8 mouse cellular contexts compared by ENCODE assay signal in genomic region chr12:101007968-101008481, GRCm38 (mm10). TPM values are rescaled to one million over a fixed set of nuclear protein-coding genes. Genes with fewer than 3 reads are reported as not detected.
DNase-seq lines count a peak whose midpoint lies in the region; ATAC-seq and TF ChIP-seq lines count a peak whose summit lies in the region.

No protein-coding gene starts in this region.

- TF ChIP-seq EP300 in lung, postnatal 0 days (IDR thresholded peaks at IDR 0.05), result no peak

- H3K27me3 ChIP-seq in lung, postnatal 0 days (replicated peaks; ENCODE audit: insufficient read depth, low read length), result no peaks in the 10 kb centered on the region
- no peaks in the 10 kb centered on the region for H3K27me3 ChIP-seq in forebrain, embryonic 14.5 days (replicated peaks; ENCODE audit: control insufficient read depth, insufficient read depth, low read length)

- no peak overlapping the region for H3K9ac ChIP-seq in lung, postnatal 0 days (replicated peaks; ENCODE audit: low read depth)
- H3K9ac ChIP-seq in forebrain, embryonic 14.5 days (ENCODE audit: low read length), result peak overlapping the region; percentile 43; the same call in 1 of the 2 replicates

- H3K4me1 ChIP-seq in lung, postnatal 0 days (ENCODE audit: insufficient read depth, low read depth, low read length), result peaks cover 7% of the 10 kb centered on the region; the same call in 1 of the 2 replicates
- peaks cover 23% of the 10 kb centered on the region for H3K4me1 ChIP-seq in bone marrow, adult 2 months (ENCODE audit: control insufficient read depth, insufficient read depth, low read length)
- H3K4me1 ChIP-seq in forebrain, embryonic 14.5 days (ENCODE audit: control insufficient read depth, insufficient read depth, low read length), result peaks cover 51% of the 10 kb centered on the region

- no peaks in the 10 kb centered on the region for H3K36me3 ChIP-seq in lung, postnatal 0 days (ENCODE audit: insufficient read depth, low read length)
- H3K36me3 ChIP-seq in forebrain, embryonic 14.5 days (ENCODE audit: control insufficient read depth, insufficient read depth, low read length), result no peaks in the 10 kb centered on the region

- H3K27ac ChIP-seq in lung, postnatal 0 days (ENCODE audit: low read length), result peak overlapping the region; percentile 4; the same call in 1 of the 2 replicates
- H3K27ac ChIP-seq in bone marrow, adult 2 months (ENCODE audit: control insufficient read depth, insufficient read depth, low read depth, low read length, poor library complexity), result peak overlapping the region; percentile 24
- peak overlapping the region; percentile 58; the same call in 1 of the 2 replicates for H3K27ac ChIP-seq in forebrain, embryonic 14.5 days (ENCODE audit: low read depth, low read length)

- DNase-seq in lung, postnatal 0 days (ENCODE audit: low spot score), result no peak
- no peak for DNase-seq in lung, postnatal 4 days
- DNase-seq in forebrain, embryonic 14.5 days (ENCODE audit: low spot score), result no peak
- peak; percentile 52 to 65 for DNase-seq in left cerebral cortex, adult 18-20 months (ENCODE audit: low spot score in 2 of 2)
- DNase-seq in skeletal muscle tissue, adult 2 months (ENCODE audit: low read depth, low spot score), result peak; percentile 93
- DNase-seq in urinary bladder, postnatal 14 days (ENCODE audit: low spot score), result no peak
- no peak for DNase-seq in kidney, adult 11 months

- no peak for TF ChIP-seq POLR2A in bone marrow, adult 2 months (IDR thresholded peaks at IDR 0.05; ENCODE audit: borderline replicate concordance, control insufficient read depth, low read depth, low read length)

- no peak overlapping the region for H3K4me3 ChIP-seq in lung, postnatal 0 days (ENCODE audit: low read depth, low read length)
- H3K4me3 ChIP-seq in bone marrow, adult 2 months (replicated peaks; ENCODE audit: control insufficient read depth, low read depth, low read length), result no peak overlapping the region
- H3K4me3 ChIP-seq in forebrain, embryonic 14.5 days (ENCODE audit: low read depth, low read length), result no peak overlapping the region

- no peak for TF ChIP-seq CTCF in lung, postnatal 0 days (IDR thresholded peaks at IDR 0.05)
- TF ChIP-seq CTCF in bone marrow, adult 2 months (IDR thresholded peaks at IDR 0.05; ENCODE audit: control insufficient read depth, insufficient read depth, low read length), result no peak

- no peak overlapping the region for H3K4me2 ChIP-seq in lung, postnatal 0 days (replicated peaks; ENCODE audit: low read depth, low read length)
- no peak overlapping the region for H3K4me2 ChIP-seq in forebrain, embryonic 14.5 days (ENCODE audit: low read length)

- peak; percentile 27 for ATAC-seq in lung, postnatal 0 days
- peak; percentile 36; the same call in 1 of the 2 replicates for ATAC-seq in forebrain, embryonic 14.5 days

- WGBS in lung, postnatal 0 days, result 41% methylated on average over 10 of the region's 10 CpGs
- 67% methylated on average over 10 of the region's 10 CpGs for WGBS in bone marrow, adult 2 months
- 22% methylated on average over 10 of the region's 10 CpGs for WGBS in forebrain, embryonic 14.5 days

- H3K9me3 ChIP-seq in lung, postnatal 0 days (ENCODE audit: low read length), result no peaks in the 10 kb centered on the region
- H3K9me3 ChIP-seq in forebrain, embryonic 14.5 days (replicated peaks; ENCODE audit: control insufficient read depth, low read length), result no peaks in the 10 kb centered on the region

RNA-seq across cellular contexts. Expression of gene Ccdc88c, which starts 20.8 kb away (rescaled TPM):
- 6.9 and 7.4 TPM in 2 replicates for polyA plus RNA-seq in lung, postnatal 0 days (2015; fragmentation: Nextera tagmentation; extraction: Ambion mirVana)
- 68.4 and 138 TPM in 2 replicates for polyA plus RNA-seq in bone marrow, adult 2 months (2011; ENCODE audit: insufficient read depth, insufficient read length, low replicate concordance, missing spikeins)
- polyA plus RNA-seq in forebrain, embryonic 14.5 days (2014; fragmentation: Nextera tagmentation; extraction: Ambion mirVana), result 11.6 and 15.3 TPM in 2 replicates
- 10 to 100 TPM; 19.1 to 24.0 TPM for total RNA-seq in left cerebral cortex, adult 18-20 months (2021)

Comparison
In these comparisons a context has a peak if more than half of its experiments do, and no peak if none do; other contexts are left out.
1. DNase-seq: peak in left cerebral cortex, adult 18-20 months (2 of 2) and skeletal muscle tissue, adult 2 months (single experiment); none in lung, postnatal 0 days (single experiment), lung, postnatal 4 days (0 of 2), forebrain, embryonic 14.5 days (single experiment), urinary bladder, postnatal 14 days (single experiment) and kidney, adult 11 months (single experiment).
2. H3K27ac ChIP-seq: peak in every context shown above with its lines; median percentile 58 in forebrain, embryonic 14.5 days; 24 in bone marrow, adult 2 months; 4 in lung, postnatal 0 days.